Mouse (Mus musculus) heart, adult 2 months (tissue): ENCODE results near the gene Dab2.

ENCODE experiments used
- CTCF ChIP-seq: fragments of 200-600 bp; IDR thresholded peaks from 2 replicates; pipeline ENCODE4 v1.8.1; 2022; ENCODE audit warnings: antibody characterized with exemption, mild to moderate bottlenecking, moderate library complexity
- POLR2A ChIP-seq: fragments of 200-500 bp; IDR thresholded peaks from 2 replicates; pipeline ENCODE4 v1.6.1; 2011; ENCODE audit warnings: mild to moderate bottlenecking, low read depth, low read length, control low read depth; ENCODE audit not compliant: insufficient read depth

DNA sequence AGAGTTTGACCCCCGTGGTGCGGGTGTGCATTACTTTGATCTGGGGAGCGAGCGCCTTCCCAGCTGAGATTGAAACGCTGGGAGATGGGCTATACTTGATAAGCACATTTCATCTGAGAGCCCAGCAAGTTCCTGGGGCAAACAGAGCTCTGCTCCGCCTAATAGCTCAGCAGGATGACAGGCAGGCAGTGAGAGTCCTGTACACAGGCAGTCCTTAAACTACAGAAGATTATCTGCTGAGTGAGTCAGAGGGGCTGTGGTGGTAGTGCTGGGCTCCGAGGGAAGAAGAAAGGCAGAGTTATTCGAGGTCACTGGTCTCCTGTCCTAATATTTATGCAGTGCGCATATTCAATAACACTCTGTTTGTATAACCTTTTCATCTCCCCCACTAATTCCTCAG, 149.3 kb downstream of the Dab2 start:
- TF ChIP-seq POLR2A (no peak), CTCF (no peak)
